Mouse (Mus musculus) urinary bladder, postnatal 10 days (tissue): ENCODE measurements around the gene Rcor3.

Source experiments
- DNase-seq: peaks from one replicate; pipeline ENCODE4 v3.0.0; 2022; ENCODE audit warnings: low spot score

Gene Rcor3

DNA sequence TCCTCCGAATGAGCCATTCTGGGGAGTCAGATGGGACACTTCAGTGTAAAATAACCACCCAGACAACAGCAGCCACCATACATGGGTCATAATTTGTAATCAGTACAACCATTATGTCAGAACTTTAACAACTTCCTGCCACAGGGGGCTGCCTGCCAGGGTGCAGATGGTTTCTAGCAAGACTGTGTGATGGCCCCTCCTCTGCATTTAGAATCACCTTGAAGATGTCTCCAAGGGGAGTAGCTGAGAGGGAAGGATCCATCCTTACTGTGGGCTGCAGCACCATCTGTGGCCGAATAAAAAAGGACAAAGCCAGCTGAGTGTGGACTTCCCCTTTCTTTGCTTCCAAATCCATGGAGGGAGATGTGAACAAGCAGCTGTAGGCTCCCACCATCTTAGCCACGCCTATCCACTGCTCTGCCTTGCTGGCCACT is 67.2 kb downstream of the Rcor3 start:
- DNase-seq: no peak

DNA sequence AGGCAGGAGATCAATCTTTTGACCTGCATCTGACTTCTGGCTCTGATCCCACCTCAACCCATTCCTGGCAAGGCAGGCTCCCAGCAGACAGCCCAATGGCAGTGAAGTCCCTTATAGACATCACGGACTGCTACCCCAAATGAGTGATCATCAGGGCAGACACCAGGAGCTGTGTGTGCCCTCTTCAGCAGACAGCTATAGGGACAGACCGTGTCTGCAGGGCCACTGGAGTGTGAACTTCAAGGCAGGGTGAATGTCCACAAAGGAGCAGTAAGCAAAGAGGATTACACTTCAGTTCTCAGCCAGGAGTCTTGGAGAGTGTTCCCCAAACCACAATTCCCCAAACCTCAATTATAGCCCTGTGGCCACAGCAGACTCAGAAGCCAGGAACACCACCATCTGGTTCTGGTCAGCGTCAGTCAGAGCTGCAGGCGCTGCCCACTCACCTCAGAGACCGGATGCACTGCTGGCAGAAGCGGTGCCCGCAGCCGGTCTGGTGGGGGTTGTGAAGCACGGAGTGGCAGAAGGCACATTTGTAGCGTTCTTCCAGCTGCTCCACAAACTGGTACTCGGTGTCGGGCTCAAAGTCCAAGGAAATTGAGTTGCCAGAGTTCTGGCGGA is 67.8 kb downstream of the Rcor3 start:
- DNase-seq: no peak

DNA sequence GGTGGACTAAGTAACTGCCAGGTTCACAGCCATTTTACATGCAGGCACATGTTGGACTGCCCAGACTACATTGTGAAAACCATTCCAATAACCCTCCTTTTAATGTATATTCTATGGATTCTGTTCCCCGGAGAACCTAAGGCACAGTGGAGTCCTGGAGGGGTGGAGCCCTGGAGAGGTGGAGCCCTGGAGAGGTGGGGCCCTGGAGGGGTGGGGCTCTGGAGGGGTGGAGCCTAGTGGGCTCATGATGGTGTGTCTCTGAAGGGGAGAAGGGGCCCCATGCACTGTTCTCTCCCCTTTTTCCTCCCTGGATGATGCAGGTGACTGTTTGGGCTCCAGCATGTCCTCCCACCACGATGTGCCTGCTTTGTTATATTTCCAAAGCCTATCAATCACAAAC is 69.7 kb downstream of the Rcor3 start:
- no peak for DNase-seq

DNA sequence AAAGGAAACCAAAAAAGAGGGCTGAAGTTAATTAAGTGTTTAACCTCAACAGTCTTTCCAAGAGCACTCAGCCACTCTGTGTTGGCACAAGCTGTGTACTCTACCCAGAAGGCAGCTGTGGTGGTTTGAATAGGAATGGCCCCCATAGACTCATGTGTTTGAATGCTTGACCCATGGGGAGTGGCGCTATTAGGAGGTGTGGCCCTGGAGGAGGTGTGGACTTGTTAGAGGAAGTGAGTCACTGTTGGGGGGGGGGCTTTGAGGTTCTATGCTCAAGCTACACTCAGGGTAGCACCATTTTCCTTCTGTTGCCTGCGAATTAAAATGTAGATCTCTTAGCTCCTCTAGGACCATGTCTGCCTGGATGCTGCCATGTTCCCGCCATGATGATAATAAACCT is 70.9 kb downstream of the Rcor3 start:
- DNase-seq: no peak

DNA sequence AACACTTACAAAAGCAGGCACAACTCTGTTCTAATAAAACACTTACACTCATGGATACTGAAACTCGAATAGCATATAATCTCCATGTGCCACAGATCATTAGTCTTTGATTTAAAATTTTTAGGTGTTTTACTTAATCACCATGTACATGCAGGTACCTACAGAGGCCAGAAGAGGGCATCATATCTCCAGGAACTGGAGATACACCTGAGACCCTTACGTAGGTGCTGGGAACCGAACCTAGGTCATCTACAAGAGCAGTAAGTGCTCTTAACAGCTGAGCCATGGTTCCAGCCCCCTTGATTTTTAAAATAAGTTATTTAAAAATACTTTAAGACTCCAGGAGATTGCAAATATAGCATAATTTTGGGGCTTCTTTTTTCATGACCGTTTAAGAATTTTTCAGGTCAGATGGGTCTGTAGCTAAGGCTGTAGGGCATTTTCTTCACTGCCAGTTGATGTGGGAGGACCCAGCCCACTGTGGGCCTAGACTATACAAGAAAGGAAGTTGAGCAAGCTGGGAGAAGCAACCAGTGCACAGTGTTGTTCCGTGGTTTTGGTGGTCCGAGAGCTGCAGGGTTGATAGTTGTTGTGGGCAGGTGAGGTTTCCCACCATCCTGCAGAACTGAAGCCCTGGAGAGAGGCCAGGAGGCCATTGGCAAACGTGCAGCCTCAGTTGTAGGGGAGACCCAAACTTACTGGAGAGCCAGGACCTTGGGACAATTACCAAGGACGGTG is 74.5 kb downstream of the Rcor3 start:
- DNase-seq: no peak

DNA sequence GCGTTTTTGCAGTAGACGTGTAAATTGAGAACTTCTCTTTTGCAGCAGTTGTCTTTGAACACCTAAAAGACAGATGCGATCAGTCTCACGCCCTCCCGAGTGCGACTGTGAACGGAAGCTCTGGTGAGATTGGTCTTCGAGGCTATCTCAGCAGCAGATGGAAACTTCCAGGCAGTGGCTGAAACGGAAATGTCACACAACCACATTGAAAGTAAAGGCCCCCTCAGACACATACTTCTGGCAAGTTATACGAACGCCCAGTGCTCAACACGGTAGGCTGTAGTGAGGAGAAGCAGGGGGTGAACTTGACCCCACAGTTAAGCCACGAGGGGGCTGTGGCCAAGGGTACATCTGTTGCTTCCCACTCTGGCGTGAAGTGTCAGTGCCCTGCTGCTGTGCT is 75.2 kb downstream of the Rcor3 start:
- no peak for DNase-seq

DNA sequence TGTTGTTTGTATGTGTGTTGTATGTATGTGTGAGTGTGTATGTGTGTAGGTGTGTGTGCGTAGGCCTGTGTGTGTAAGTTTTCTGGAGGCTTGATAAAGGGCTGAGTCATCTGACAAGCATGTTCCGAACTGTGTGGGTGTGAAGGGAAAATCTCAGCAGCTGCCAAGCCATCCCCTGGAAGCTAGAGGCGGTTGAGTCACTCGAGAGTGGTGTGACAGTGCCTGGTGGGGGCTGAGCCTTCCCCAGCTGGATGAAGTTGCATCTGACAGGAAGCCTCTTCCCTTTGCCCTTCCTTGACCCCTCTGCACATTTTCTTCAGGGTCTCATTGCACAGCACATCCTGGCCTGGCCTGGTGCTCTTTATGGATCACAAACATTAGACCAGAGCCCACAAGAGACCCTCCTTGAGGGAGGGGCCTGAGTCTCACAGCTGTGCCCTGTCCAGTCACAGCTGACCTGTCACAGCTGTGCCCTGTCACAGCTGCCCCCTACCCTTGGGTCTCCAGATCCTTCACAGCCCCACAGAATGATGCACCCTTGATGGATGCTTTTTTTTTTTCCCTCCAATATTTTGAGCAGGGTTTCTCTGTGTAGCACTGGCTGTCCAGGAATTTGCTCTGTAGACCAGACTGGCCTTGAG is 76.1 kb downstream of the Rcor3 start:
- DNase-seq: no peak

DNA sequence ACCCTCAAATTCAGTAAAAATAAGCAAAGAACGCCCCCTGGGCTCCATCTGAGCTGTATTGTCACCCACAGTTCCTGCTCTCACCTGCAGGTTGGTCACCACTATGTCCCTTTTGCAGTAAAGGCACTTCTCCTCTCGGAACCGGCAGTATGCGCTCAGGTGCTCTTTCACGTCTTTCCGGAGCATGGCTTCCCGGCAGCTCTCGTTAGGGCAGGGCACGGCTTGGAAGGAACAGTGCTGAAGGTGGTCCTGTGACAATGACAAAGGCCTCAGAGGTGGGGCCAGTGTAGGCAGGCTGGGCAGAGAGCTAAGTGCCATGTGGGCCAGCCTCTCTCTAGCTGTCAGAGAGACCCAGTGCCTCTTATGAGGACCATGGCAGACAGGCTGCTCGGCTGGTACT is 79.0 kb downstream of the Rcor3 start:
- DNase-seq: no peak

DNA sequence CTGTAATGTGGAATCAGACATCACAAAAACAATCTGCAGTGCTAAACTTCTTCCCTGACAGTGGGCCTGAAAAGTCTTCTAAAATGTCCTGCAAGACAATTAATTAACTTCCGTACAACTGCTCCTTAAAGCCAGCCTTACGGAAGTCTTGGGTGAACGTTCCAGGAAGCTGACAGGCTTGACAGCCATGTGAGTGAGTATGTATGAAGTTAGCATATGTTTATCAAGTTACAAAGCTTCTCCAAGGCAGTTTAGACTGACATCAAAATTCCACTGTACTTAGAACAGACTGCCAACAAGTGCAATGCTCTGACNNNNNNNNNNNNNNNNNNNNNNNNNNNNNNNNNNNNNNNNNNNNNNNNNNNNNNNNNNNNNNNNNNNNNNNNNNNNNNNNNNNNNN is 84.1 kb downstream of the Rcor3 start:
- no peak for DNase-seq

DNA sequence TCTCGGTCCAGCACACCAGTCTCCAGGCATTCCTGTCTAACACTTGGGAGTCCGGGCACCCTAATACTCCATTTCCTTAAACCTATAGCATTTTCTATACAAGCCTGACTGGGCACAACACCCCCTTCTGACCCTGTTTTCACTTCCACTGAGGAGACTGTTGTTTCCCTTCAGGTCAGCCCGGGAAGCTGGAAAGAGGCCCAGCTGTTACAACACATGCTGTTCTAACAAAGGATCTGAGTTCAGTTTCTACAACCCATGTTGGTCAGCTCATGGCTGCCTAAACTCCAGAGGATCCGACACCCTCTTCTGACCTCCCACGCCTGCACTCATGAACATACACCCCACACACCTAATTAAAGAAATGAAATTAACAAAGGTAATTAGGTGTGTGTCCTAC is 84.9 kb downstream of the Rcor3 start:
- no peak for DNase-seq

DNA sequence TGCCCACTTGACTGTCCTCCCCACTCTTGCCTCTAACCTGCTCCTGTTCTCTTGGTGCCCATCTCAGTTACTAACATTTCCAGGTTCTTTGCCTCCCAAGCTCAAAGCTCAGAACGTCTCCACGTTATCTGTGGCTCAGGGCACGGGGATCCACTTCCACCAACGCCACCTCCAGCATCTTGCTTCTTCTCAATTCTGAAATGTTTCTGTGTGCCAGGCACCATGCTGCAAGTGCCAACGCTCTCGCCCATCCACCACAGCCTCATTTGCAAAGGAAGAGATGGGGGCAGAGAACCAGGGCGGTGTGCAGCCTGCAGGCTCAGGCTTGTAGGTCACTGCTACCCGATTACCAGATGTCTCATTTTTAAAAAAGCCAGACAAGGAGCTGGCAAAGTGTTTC is 85.4 kb downstream of the Rcor3 start:
- no peak for DNase-seq
